Mouse (Mus musculus) embryonic facial prominence, embryonic 10.5 days (tissue): ENCODE results near the gene Uaca. TPM values are rescaled to one million over a fixed set of nuclear protein-coding genes. Genes with fewer than 3 reads are reported as not detected.

Experiments used
- DNase-seq: peaks from one replicate; pipeline ENCODE4 v3.0.0-alpha.2; 2017; ENCODE audit warnings: low spot score
- H3K27ac ChIP-seq: fragments of 300-500 bp; sonication (generic); replicated peaks from 2 replicates; pipeline ENCODE4 v1.5.1; 2016; ENCODE audit warnings: mild to moderate bottlenecking
- H3K27me3 ChIP-seq: fragments of 300-500 bp; sonication (generic); replicated peaks from 2 replicates; pipeline ENCODE4 v1.6.1; 2016; ENCODE audit warnings: low read depth, mild to moderate bottlenecking; ENCODE audit not compliant: poor library complexity, severe bottlenecking
- H3K36me3 ChIP-seq: fragments of 300-500 bp; sonication (generic); replicated peaks from 2 replicates; pipeline ENCODE4 v1.6.1; 2016; ENCODE audit warnings: mild to moderate bottlenecking, moderate library complexity
- H3K4me1 ChIP-seq: fragments of 300-500 bp; sonication (generic); 2 replicates; pipeline ENCODE4 v1.6.1; 2016
- H3K4me3 ChIP-seq: fragments of 300-500 bp; sonication (generic); 2 replicates; pipeline ENCODE4 v1.5.1; 2016; ENCODE audit warnings: mild to moderate bottlenecking, moderate library complexity
- H3K9me3 ChIP-seq: fragments of 300-500 bp; sonication (generic); 2 replicates; pipeline ENCODE4 v1.6.1; 2016; ENCODE audit warnings: mild to moderate bottlenecking
- WGBS: fragments of 180-500 bp; shearing (Covaris S2); methylation state at CpG from one replicate; pipeline ENCODE4 v1.1.7; 2016; 5-methylcytosine and 5-hydroxymethylcytosine counted together
- polyA plus RNA-seq: library from polyadenylated mRNA; unstranded; fragments of >200 nt; fragmentation: Nextera tagmentation; extraction: Ambion mirVana; gene quantifications from 2 replicates; pipeline ENCODE4 v1.2.1, GENCODE M21; 2016

Uaca gene
- polyA plus RNA-seq, 1 experiment from 2014 or later = 31.0 TPM

DNA sequence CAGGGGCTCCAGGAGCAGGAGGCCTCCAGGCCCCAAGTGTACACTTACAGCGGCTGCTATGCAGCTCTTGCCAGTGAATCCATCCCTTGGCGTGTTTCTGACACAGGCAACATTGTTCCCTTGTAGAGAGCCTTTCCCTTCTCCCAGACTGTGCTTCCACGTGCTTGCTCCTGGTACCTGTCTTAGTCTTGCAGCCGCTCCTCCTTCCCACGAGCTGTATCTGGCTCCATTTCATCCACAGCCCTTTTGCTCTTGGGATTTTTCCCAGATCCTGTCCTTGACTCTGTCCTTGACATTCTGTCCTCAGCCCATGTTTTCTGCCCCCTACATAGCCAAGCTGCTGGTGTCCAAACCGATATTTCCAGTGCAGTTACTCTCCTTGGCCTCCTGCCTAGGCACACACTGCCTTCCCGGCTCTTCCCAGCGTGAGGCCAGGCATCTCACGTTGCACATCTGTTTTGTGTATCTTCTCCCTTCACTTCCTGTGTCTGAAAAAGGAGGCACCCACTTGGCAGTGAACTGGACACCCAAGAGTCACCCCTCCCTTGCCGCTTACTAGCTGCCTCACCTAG lies 34.8 kb upstream of the Uaca start:
- Histone ChIP-seq H3K27ac (no peak overlapping the region), H3K4me1 (peaks cover 27% of the 10 kb centered on the region), H3K9me3 (no peaks in the 10 kb centered on the region), H3K36me3 (no peaks in the 10 kb centered on the region), H3K4me3 (no peak overlapping the region), H3K27me3 (no peaks in the 10 kb centered on the region)
- no peak for DNase-seq
- 71% methylated on average over 10 of the region's 10 CpGs for WGBS

DNA sequence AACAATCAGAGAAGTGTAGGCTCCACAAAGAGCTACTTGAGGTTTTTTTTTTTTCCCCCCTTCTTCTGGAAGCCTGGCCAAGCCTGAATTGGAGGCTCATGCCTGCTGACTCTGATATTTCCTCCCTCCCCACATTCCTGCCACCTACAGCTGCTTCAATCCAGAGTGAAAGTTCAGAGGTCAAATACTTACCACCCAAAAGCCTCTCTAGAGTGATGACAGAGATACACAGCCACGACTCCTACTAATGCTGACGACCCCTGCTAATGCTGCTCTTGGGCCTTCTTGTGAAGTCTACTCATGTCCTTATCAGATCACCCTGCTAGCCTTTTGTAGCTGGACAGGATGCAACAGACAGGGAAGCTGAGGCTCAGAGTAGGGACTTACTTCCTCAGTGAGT lies 29.2 kb upstream of the Uaca start:
- H3K4me1 ChIP-seq = peaks cover 30% of the 10 kb centered on the region
- no peak overlapping the region for H3K4me3 ChIP-seq
- H3K27me3 ChIP-seq = no peaks in the 10 kb centered on the region
- no peak overlapping the region for H3K27ac ChIP-seq
- DNase-seq = no peak
- no peaks in the 10 kb centered on the region for H3K9me3 ChIP-seq
- WGBS = 16% methylated on average over 2 of the region's 2 CpGs
- no peaks in the 10 kb centered on the region for H3K36me3 ChIP-seq

DNA sequence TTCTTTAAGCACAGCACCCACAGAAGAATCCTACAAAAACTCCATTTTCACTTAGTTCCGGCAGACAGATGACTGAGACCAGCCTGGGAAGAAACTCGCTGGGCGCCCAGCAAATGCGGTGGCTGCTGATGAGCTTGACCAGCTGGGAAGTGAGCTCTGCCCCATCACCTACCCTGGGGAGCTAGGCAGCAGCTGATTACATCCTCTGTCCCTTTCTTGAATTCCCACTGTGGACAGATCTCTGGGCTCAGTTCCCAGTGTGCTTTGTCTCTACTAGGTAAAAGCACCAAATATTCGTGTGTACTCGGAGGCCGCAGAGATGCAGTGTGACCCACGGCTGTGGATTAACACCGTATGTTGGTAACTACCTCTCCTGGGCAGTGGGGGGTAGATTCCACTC lies 25.9 kb upstream of the Uaca start:
- Histone ChIP-seq H3K4me1 (peaks cover 30% of the 10 kb centered on the region), H3K9me3 (no peaks in the 10 kb centered on the region), H3K4me3 (no peak overlapping the region), H3K36me3 (no peaks in the 10 kb centered on the region), H3K27me3 (no peaks in the 10 kb centered on the region), H3K27ac (no peak overlapping the region)
- WGBS = 81% methylated on average over 9 of the region's 9 CpGs
- DNase-seq = no peak

DNA sequence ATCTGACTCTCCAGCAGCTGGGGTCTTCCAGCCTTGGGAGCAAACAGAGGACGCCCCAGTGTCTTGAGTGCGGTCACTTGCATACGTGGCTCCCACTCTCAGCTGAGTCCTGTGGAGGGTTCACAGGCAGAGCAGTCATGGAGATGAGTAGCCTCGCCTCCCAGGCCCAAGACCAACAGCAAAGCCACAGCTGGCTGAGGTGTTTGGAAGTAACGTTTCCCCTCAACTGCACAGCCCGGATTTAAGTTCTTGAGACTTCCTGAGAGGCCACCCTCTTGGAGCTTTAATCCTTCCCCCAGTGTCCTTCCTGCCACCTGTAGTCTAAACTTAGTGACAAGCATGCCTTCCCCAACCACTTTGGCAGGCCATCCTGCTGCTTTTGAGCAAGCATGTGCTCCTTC lies 24.6 kb upstream of the Uaca start:
- WGBS = 74% methylated on average over 6 of the region's 6 CpGs
- Histone ChIP-seq H3K9me3 (no peaks in the 10 kb centered on the region), H3K4me1 (peaks cover 30% of the 10 kb centered on the region), H3K27ac (0 out of 2 replicates have a peak overlapping the region, but pooled peaks have one; percentile 41), H3K36me3 (no peaks in the 10 kb centered on the region), H3K27me3 (no peaks in the 10 kb centered on the region), H3K4me3 (no peak overlapping the region)
- DNase-seq = no peak

DNA sequence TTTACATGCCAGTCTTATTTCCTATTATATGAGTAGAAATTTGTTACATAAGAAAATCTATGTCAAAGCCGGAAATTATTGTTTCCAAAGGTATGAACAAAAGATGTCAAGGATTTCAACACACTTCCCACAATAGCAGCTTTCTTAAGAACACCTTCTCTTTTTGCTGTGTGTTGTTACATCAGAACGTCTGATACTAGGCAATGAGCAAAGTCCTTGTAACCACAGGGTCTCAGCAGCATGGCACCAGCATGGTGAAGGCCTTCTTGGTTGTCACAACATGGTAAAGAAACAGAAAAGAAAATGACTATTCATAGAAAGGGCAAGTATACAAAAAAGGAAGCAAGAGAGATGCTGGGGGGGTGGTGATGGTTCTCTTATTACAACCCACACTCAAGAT lies 20.6 kb upstream of the Uaca start:
- no peak overlapping the region for H3K4me3 ChIP-seq
- peaks cover 12% of the 10 kb centered on the region for H3K4me1 ChIP-seq
- H3K27me3 ChIP-seq = no peaks in the 10 kb centered on the region
- H3K36me3 ChIP-seq = no peaks in the 10 kb centered on the region
- WGBS = 86% methylated on average over 2 of the region's 2 CpGs
- DNase-seq = no peak
- no peaks in the 10 kb centered on the region for H3K9me3 ChIP-seq
- H3K27ac ChIP-seq = no peak overlapping the region

DNA sequence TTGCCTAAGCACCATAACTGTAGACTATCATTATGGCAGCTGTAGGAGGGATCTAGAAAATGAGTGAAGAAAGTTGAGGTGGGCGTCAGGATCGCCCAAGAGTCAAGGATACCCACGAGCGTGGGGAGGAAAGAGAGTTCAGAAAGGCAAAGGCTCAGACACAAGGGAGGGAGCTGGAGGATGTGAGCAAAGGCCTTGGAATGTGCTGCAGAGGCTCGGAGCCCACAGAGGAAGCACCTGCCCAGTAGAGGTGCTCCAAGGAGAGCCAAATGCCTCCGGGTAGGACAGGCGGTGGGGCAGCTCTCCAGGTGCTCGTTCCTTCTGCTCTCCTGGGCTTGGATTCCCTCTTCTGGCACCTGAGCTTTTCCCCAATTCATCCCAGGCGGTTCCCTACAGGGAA lies 17.4 kb upstream of the Uaca start:
- Histone ChIP-seq H3K4me3 (no peak overlapping the region), H3K4me1 (no peaks in the 10 kb centered on the region), H3K36me3 (no peaks in the 10 kb centered on the region), H3K27ac (no peak overlapping the region), H3K27me3 (no peaks in the 10 kb centered on the region), H3K9me3 (no peaks in the 10 kb centered on the region)
- WGBS = 84% methylated on average over 9 of the region's 9 CpGs
- DNase-seq = no peak

DNA sequence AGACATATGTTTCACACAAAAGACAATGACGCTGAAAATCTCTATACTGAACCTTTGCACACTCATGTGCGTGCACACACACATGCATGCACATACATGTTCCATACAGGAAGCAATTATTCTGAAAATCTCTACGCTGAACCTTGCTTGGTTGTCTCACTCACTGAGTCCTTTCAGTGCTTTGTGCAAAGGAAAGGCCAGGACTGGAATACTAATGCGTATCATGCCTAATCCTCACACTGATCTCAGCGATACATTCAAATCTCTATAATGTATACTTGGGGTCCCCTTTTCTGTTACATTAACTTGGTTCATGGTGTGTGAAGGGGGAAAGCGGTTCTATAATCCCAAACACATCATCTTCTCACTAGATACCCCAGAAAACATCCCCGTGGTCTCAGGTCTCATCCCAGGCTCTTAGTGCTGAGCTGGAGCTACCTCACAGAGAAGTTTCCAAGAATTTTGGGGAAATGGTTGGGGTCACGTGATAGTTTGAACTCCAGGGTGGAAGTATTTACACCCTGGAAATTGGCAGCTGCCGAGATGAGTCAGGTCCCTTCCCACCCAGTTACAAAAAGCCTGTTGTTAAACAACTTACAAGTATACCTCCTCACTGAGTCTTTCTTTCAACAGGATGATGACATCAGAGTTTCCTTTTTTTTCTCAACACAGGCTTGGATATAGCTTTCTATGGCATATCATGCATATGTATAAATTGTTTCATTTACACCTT lies 12.1 kb upstream of the Uaca start:
- Histone ChIP-seq H3K9me3 (no peaks in the 10 kb centered on the region), H3K4me1 (no peaks in the 10 kb centered on the region), H3K4me3 (no peak overlapping the region), H3K27ac (no peak overlapping the region), H3K27me3 (no peaks in the 10 kb centered on the region), H3K36me3 (no peaks in the 10 kb centered on the region)
- WGBS = 86% methylated on average over 9 of the region's 9 CpGs
- no peak for DNase-seq

DNA sequence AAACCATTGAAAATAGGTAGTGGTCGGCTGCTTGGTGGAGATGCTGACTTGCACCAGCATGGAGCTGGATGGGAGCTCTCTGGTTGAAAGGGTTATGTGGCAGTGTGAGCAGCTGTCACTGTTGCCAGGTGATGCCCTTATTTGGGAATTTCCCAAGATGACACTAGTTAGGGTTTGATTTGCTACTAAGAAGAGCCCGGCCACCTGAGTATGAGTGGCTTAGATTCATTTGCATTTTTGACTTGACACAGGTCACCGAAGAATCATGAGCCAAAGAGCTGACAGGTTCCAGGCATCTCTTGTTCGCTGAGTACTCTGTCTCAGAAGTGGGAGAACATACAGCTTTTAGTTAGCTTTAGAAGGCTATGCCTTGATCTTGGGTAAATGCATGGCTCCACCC lies 9.3 kb upstream of the Uaca start:
- no peak overlapping the region for H3K27ac ChIP-seq
- H3K9me3 ChIP-seq = no peaks in the 10 kb centered on the region
- DNase-seq = no peak
- no peaks in the 10 kb centered on the region for H3K27me3 ChIP-seq
- WGBS = 80% methylated on average over 4 of the region's 4 CpGs
- H3K4me3 ChIP-seq = no peak overlapping the region
- peaks cover 8% of the 10 kb centered on the region; the same call in 1 of the 2 replicates for H3K4me1 ChIP-seq
- no peaks in the 10 kb centered on the region for H3K36me3 ChIP-seq

DNA sequence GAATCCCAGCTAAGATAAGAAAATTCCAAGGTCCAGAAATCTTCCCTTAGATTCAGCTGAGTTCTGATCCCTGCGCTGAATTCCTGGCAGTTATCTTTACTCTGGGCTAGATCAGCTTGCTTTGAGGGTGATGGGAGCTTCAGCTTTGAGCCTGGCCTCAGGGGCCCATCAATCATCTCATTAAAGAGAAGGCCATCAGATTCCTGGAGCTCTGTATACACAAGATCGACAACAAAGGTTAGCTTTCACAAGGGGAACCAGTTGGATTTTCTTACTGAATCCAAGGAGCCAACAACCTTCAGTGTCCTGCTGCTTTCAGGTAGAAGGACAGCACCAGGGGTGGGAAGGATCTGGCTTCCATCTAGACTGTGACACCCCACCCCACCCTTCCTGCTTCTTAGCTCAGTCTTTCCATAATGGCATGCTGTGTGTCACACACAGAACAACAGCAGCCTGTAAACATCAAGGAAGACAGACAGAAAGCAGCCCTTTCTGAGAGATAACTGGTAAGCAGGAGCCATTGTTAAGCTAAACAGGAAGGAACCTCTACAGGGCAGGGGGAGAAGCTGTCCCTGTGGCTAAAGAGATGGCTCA lies 6.7 kb upstream of the Uaca start:
- no peak for DNase-seq
- no peak overlapping the region for H3K27ac ChIP-seq

DNA sequence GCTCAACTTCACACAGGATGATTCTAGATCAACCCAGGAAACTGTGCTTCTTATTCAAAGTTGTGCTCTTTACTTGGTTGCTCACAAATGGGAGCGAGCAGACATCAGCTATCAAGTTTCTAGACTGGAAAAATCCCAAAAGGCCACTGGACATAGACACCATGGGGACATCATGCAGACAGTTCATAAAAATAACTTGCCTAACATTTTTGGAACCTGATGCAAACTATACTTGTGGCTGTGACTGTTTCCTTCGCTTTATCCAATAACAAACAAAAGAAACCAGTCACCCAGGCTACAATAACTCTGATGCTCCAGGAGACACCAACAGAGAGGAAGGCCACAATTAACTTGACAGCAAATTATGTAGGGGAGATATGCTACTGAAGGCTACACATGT lies 4.1 kb upstream of the Uaca start:
- Histone ChIP-seq H3K9me3 (no peaks in the 10 kb centered on the region), H3K27me3 (no peaks in the 10 kb centered on the region), H3K27ac (no peak overlapping the region), H3K36me3 (no peaks in the 10 kb centered on the region), H3K4me3 (no peak overlapping the region), H3K4me1 (peaks cover 29% of the 10 kb centered on the region)
- DNase-seq = no peak
- WGBS = 81% methylated on average over 2 of the region's 2 CpGs

More for the DNA sequence above, 6.7 kb upstream of the Uaca start:
- Histone ChIP-seq H3K4me1 (peaks cover 8% of the 10 kb centered on the region; the same call in 1 of the 2 replicates), H3K36me3 (no peaks in the 10 kb centered on the region), H3K4me3 (no peak overlapping the region), H3K27me3 (no peaks in the 10 kb centered on the region), H3K9me3 (no peaks in the 10 kb centered on the region)
- WGBS = 29% methylated on average over 2 of the region's 2 CpGs

DNA sequence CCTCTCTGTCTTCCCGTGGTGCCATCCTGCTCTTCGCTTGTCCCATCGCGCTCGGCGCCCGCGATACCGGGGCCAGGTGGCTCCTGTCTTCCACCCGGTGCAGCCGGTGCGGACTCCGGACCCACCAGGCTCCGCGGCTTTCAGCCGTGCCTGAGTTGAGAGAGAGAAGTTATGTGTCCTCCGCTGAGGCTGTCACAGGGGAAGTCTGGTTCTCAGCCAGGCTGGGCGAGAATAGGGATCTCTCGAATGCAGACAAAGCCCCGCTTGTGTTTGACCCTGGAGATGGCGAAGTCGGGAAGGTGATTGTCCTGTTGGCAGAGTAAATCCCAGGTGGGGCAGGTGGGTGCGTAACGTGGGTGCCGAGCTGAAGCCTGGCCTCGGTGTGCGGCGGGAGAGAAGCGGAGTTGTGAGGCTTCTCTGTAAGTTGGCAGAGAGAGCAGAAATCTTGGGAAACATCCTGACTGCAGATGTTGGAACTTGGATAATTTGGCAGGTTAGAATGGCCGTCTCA lies 554 bp downstream of the Uaca start:
- Histone ChIP-seq H3K9me3 (no peaks in the 10 kb centered on the region), H3K27me3 (no peaks in the 10 kb centered on the region), H3K4me3 (peak overlapping the region; percentile 76), H3K27ac (peak overlapping the region; percentile 89), H3K36me3 (no peaks in the 10 kb centered on the region), H3K4me1 (peaks cover 39% of the 10 kb centered on the region)
- 2% methylated on average over 30 of the region's 30 CpGs for WGBS
- DNase-seq = peak; percentile 68

DNA sequence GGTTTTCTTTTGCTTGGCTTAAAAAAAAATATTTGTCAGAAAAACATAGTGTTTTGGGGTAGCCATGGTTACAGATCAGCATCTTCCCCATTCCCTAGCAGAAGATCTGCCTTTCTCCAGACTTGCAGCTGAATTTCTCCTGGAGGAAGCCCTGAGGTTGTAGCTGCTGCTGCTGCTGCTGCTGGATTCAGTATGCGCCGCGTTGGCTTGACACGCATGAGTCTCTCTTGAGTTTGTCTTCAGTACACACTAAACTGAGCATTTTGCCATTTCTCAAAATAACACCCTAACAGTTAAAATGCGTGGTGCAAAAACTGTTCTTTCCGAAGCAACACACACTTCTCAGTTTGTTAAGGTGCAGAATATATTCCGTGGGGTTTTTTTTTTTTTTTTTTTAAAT lies 1.7 kb downstream of the Uaca start:
- 85% methylated on average over 7 of the region's 7 CpGs for WGBS
- no peaks in the 10 kb centered on the region for H3K36me3 ChIP-seq
- DNase-seq = no peak

DNA sequence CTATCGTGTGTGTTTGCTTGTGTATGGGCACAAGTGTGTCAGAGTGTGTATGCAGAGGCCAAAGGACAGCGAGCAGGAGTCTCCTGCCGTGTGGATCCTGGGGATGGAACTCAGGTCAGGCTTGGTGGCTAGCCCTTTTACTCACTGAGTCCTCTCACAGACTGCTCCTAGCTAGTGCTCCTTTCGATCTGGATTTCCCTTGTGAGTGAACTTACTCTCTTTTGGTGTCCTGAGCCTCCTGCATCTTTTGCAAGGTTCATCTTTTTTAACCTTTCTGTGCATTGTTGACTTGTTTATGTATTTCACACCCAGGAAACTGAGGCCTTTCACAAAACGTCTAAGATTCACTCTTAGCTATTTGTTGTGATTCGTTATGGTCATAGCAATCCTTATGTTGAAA lies 2.8 kb downstream of the Uaca start:
- Histone ChIP-seq H3K9me3 (no peaks in the 10 kb centered on the region), H3K36me3 (no peaks in the 10 kb centered on the region), H3K27me3 (no peaks in the 10 kb centered on the region), H3K4me3 (no peak overlapping the region), H3K4me1 (peaks cover 39% of the 10 kb centered on the region), H3K27ac (no peak overlapping the region)
- DNase-seq = no peak
- WGBS = 83% methylated on average over 6 of the region's 6 CpGs

More for the DNA sequence above, 1.7 kb downstream of the Uaca start:
- Histone ChIP-seq H3K4me3 (no peak overlapping the region), H3K9me3 (no peaks in the 10 kb centered on the region), H3K27me3 (no peaks in the 10 kb centered on the region), H3K27ac (no peak overlapping the region), H3K4me1 (peaks cover 39% of the 10 kb centered on the region)
